Mouse (Mus musculus) erythroblast, adult 5-6 weeks (primary cell): ENCODE results near the gene Pck2. TPM values are rescaled to one million over a fixed set of nuclear protein-coding genes. Genes with fewer than 3 reads are reported as not detected.

Source experiments
- ATAC-seq: replicated peaks from 2 replicates; pipeline ENCODE4 v1.8.0; 2016; ENCODE audit warnings: moderate number of reproducible peaks, mild to moderate bottlenecking, moderate TSS enrichment, inconsistent platforms; ENCODE audit not compliant: poor library complexity, low FRiP score, severe bottlenecking
- total RNA-seq, 2 experiments: library from RNA; stranded (forward) in 1 of 2; stranded (reverse) in 1 of 2; fragments of 150-400 nt in 1 of 2; fragments of 200-764, 138-1000 nt in 1 of 2; gene quantifications; 2 replicates each; pipeline versions ENCODE4 v1.2.3 to v1.2.4; 2015 to 2017; ENCODE audit warnings: low replicate concordance in 2 of 2

Gene Pck2
- total RNA-seq, 2 experiments from 2014 or later: 20.4 to 60.3 TPM

DNA sequence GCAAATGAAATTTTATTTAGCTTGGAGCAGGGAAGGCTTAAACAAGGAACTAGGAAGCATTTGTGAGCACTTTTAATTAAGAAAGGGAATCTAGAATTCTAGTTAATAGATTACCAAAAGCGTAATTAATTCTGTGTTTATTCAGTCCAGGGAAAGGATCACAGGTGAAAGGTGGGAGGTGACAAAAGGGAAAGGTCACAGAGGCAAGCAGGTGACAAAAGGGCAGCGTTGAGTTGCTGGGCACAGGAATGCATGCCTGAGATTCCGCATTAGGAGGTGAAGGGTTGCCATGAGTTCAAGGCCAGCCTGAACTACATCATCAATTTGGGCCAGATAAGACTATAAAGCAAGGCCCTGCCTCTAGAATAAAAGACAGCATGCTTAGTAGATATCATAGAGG, 27.4 kb downstream of the Pck2 start:
- no peak for ATAC-seq

DNA sequence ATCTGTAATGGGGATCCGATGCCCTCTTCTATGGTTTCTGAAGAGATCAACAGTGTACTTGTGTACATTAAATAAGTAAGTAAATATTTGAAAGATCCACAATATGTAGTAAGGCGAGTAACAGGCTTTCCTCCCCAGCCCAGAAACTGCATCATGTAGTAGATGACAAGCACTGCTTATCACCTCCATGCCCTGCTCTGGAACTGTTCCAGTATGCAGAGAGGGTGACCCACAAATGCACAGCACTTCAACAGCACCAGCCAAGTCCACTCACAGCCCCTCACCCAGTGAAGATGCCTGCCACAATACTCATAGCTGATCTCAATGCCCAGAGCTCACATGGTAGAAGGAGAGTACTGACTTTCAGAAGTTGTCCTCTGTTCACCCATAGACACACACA, 30.5 kb downstream of the Pck2 start:
- peak; percentile 34; the same call in 1 of the 2 replicates for ATAC-seq

DNA sequence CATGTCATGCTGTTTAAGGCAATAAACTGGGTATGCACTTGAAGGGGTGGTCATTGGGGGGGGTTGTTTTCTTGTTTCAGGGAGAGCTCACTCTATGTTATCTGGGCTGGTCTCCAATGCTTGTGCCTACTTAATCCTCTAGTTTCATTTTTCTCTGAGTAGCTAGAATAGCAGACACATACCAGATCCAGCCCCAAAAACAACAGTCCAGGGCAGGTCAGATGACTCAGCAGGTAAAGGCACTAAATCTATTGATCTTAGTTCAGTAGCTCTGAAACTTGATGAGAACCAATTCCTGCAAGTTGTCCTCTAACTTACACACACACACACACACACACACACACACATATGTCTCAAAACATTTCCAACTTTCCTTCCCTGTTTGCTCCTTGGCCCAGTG, 31.7 kb downstream of the Pck2 start:
- no peak for ATAC-seq

DNA sequence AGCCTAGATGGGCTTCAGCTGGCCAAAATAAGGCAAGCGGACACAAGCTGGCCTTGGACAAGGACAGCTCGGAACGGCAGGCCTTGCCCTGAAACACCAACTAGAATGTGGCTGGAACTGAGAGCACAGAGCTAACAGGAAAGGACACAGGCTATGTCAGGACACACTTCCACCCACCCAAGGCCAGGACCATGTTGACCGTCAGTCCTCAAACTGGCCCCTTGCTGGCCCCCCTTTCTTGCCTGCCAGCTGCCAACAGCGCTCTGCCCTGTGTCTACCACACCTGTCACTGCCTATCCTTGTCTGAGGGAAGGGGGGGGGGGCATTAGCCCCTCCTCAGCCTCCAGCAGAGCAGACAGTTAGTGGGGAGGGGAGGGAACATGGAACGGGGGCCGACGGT, 35.2 kb downstream of the Pck2 start, which contains the start of gene Fitm1:
Gene Fitm1, plus strand, starts transcription at position 316 of the 400 bp plus-strand sequence.
- ATAC-seq: no peak

DNA sequence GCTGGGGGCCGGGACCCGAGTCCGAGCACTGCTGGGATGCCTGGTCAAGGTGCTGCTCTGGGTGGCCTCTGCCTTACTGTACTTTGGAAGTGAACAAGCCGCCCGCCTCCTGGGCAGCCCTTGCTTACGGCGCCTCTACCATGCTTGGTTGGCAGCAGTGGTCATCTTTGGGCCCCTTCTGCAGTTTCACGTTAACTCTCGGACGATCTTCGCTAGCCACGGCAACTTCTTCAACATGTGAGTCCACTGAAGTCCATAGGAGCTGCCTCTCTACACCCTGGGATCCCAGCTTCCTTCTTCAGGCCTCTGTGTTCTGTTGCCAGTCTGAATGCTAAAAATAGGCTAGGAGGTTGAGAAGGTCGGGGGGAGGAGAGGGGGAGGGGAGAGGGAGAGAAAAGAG, 35.6 kb downstream of the Pck2 start:
- no peak for ATAC-seq

DNA sequence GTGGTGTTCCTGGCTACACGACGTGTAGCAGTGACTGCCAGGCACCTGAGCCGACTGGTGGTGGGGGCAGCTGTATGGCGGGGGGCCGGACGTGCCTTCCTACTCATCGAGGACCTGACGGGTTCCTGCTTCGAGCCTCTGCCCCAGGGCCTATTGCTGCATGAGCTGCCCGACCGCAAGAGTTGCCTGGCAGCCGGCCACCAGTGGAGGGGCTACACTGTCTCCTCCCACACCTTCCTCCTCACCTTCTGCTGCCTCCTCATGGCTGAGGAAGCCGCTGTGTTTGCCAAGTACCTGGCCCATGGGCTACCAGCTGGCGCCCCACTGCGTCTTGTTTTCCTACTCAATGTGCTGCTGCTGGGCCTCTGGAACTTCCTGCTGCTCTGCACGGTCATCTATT, 36.3 kb downstream of the Pck2 start:
- ATAC-seq: no peak

DNA sequence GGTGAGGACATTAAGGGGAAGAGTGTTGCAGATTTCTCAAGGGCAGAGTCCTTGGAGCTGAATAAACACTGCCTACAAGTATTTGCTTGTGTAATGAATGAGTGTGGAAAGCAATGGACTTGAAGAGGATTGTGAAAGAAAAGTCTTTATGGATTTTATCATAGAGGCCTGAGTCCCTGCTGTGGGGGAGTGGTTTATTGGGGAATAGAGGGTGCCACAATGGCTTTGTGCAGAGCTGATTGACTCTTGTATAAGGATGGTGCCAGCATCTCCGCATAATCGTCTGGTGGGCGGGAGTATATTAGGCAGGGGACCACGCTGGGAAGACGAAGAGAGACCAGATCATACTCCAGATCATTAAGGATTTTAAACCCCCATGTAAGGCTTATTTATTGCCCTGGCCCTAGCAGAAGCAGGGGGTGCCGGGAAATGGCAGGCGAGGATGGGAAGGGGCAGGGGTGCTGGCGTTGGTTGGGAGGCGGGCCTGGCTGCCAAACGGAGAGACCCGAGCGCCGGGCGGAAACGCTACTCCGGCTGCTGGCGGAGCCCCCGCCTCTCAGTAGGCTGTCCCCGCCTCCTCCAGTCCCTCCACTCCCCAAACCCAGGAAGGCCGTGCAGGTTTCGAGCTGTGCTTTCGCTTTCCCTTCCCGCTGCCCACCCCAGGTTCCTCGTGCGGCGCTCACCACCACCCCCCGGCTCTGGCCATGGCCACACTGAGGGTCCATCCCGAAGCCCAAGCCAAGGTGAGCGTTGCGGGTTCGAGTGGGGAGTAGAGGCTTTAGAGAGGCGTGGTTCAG, 38.0 kb downstream of the Pck2 start, which contains the start of gene Psme1:
Gene Psme1, plus strand, starts transcription at position 253 of the 797 bp plus-strand sequence.
- peak; percentile 78 for ATAC-seq

DNA sequence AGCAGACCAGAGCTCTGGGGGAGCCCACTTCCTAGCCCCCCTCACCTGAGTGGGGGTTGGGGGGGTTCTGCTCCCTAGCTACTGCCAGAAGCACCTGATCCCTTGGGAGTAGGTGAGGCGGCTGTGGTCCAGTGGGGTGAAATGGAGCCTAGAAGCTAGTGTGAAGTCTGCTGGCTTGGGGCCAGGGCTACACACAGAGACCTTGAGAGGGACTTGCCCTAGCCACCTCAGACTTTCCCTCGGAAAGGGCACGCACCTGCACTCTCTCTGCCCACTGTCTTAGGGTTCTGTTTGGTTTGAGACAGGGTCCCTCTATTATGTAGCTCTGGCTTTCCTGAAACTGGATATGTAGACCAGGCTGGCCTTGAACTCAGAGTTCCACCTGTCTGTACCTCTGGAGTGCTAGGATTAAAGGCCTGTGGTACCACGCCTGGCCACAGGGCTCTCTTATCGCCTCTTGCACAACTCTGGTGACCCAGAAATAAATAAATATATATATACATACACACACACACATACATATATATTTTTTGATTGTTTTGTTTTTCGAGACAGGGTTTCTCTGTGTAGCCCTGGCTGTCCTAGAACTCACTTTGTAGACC, 38.7 kb downstream of the Pck2 start:
- peak; percentile 62 for ATAC-seq

DNA sequence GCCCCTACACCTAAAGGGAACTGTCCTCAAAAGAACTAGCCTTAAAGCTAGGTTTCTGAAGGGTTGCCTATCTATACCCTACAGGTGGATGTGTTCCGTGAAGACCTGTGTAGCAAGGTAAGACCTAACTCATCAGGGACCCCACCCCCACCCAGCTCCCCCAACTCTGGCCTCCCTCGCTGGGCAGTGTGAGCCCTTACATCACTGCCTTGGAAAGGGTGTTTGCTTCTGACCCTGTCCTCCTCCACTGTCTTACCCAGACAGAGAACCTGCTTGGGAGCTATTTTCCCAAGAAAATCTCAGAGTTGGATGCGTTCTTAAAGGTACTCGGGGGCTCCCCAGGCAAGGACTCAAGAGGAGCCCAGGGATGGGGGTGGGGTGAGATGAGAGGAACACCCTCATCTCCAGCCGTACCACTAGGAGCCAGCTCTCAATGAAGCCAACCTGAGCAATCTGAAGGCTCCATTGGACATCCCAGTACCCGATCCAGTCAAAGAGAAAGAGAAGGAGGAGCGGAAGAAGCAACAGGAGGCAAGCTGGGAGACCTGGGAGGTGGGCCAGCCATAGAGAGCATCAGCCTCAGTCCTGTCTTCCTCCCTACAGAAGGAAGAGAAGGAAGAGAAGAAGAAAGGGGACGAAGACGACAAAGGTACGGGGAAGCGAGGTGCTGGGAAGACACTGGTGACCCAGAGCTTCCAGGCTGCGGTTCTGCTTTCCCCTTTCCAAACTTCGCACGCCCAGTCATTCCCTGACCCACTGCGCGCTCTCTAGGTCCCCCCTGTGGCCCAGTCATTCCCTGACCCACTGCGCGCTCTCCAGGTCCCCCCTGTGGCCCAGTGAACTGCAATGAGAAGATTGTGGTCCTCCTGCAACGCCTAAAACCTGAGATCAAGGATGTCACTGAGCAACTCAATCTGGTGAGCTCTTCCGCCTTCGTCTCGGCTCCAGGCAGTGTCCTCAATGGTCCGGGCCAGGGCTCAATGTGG, 39.7 kb downstream of the Pck2 start:
- no peak for ATAC-seq

DNA sequence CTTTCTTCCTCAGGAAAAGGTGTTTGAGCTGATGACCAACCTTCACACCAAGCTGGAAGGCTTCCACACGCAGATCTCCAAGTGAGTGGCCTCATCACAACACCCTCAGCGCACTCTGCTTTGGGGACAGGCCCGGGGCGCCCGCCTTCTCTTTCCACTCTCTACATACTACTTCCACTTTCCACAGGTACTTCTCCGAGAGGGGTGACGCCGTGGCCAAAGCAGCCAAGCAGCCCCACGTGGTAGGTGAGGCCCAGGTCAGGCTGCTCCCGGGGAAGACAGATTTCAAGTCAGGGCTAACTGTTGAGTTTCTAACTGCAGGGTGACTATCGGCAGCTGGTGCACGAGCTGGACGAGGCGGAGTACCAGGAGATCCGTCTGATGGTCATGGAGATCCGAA, 40.7 kb downstream of the Pck2 start:
- ATAC-seq: no peak

DNA sequence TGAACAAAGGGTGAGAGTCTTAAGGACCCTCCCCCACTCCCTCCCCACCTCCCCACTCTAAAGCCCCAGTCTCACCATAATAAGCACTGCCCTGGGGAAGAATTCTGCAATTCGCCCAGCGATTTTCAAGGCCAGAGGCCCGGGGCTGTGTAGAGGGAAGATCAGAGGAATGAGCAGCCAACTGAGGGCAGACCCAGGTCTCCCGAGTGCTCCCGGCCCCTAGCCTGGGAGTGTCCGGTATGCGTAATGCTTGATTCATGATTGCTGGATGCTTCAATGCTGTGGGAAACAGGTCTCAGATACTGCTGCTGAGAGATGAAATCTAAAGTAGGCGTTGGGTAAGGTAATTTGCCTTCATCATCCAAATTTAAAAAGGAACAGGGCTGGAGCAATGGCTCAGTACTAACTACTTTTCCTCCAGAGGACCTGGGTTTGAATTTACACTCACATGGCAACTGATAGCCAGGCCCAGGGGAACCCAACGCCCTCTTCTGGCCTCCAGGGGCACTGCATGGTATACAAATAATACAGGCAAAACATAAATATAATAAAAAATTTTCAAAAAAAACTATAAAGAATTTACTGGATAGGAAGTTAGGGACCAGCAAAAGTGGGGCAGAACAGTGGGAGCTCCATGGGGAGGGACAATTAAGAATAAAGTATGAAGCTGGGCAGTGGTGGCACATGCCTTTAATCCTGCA, 42.1 kb downstream of the Pck2 start:
- no peak for ATAC-seq

DNA sequence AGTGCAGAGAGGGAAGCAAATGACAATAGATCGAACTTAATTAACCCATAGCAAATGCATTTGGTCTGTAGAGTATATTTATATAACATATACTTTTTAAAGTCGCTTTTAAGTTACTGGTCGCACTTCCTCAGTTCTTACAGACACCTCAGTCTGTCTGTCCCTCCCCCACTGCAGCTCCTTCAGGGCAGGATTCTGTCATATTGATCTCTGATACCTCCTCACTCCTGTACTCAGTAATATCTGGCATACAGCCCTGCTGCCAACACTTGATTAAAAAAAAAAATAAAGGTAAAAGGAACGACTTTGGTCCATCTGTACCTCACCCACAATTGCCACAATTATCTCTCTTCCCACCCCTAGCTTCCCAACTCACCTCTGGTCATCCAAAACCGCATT, 44.2 kb downstream of the Pck2 start:
- ATAC-seq: no peak

DNA sequence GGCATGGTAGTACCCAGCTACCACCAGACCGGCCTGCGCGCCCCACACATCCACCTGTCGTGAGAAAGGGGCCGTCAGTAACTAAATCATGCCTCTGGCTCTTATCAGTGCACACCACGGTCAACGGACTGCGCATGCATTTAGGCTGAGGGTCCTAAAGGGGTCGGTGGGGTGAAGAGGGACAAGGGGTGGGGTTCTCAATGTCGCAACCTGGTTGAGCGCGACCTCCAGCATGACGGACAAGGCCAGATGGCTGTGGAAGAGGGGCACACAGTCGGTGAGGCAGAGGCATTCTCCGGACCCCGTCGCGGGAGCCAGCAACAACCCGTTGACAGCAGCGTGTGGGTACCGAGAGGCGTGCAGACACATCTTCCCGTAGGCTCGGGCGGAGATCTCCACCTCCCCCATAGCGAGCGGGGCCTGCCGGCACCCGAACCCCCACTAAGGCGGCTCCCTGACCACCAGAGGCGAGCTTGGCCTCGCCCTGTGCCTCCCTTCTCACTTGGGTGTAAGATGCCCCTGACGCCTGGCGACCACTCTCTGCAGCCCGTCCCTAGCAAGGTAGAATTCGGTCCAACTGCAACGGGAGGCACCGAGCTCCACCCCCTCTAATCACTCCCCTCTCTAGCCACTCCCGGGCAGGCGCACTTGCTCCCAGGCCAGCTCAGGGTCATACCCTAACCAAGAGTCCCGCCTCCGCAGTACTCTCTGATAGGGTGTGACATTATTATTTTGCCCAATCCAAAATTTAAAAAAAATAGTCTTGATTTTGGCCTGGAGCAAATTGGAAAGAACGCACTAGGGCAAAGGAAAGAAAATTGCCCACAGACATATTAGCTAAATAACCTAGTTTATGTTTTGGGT, 44.9 kb downstream of the Pck2 start, which contains the start of gene Emc9:
Gene Emc9, minus strand, starts transcription at position 601 of the 864 bp plus-strand sequence.
- peak; percentile 90 for ATAC-seq

DNA sequence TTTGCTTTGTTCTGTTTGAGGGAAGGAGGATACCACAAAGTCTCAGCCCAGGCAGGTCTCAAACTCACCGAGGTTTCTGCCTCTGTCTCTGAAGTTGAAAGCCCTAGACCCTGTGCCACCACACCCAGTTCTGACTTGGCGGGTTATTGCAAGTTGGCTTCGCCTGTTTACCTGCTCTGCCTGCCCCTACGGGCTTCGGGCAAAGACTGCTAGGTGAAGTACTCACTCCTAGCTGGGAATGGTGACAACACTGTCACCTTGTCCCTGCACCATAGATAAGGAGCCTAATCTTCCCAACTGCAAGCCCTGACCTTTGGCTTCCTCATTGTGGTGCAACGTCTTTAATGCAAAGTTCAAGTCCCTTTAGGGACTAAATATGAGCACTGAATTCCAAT, 45.5 kb downstream of the Pck2 start:
- peak; percentile 29 for ATAC-seq

DNA sequence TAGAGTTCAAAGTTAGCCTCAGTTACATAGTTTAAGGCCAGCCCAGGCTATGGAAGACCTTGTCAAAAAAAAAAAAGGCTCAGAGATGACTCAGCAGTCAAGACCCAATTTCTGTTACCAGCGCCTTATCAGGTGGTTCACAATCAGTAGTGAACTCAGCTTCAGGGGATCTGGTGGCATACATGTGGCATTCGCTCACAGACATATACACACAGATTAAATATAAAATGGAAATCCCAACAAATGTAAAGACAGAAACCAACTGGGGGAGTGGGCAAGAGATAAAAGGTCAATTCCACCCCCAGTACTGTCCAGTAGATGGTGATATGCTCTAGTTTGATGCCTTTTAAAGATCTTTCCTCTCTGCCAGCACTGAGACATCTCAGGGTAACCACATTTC, 46.1 kb downstream of the Pck2 start:
- peak; percentile 43 for ATAC-seq

DNA sequence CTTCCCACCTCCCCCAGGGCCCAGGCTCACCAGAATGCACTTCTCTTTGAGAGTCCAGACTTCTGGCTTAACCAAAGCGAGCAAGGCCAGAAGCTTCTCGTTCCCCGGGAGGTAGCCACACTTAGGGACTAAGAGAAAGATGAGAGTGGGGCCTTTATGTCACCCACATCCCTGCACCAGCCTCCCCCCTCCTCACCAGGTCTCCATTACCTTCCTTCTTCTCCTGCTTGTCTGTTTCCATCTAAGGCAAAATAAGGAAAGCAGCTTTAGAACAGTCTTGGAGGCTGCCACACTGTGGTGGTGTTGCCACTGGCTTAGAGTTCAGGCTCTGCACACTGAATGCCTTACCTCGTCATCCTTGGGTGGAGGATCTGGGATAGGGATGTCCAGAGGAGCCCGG, 49.2 kb downstream of the Pck2 start:
- no peak for ATAC-seq

DNA sequence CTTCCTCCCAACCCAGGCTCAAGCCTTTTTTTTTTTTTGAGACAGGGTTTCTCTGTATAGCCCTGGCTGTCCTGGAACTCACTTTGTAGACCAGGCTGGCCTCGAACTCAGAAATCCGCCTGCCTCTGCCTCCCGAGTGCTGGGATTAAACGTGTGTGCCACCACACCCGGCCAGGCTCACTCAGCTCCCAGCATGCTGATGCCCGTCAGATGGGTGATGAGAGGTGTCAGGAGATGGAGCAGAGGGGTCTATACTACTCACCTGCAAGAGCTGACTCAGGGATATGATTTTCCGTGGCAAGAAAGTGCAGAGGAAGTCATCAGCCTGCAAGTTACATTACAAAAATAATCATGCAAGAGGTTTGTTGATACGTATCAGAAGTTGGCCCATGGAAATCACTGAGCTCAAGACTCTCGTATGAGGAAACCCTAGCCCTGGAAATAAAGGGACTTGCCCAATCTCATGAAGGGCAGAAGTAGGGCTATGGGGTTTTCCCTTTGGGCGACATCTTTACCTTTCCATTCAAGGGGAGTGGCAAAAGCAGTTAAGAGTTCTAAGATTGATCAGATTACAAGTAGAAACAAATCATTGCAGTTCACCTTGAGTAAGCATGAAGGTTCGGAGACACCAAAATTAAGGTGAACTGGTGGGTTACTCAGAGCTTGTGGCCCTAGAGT, 49.8 kb downstream of the Pck2 start:
- no peak for ATAC-seq

DNA sequence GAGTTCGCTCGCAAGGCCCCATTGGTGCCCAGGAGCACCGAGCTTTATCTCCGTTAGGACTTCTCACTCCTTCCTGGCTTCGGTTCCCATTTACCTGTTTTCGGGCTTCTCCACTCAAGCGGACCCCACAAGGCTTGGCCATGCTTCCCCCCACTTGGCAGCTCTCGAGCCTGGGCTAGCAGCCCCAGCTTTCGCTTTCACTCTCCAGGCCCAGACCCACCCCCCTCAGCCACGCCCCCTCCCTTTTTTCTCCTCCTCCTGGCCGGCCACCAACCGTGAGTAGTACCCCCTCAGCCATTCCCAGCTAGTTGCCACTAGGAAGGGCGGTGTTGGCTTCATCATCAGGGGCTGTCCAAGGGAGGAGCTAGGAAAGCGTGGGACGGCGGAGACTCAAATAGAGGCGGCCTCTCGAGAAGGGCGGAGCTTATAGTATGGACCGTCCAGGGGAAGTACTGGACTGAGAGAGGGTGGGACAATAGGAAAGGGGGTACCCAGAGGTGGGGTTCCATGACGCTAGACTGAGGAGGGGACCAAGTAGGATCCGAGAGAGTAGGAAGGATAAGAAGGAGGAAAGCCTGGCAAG, 50.8 kb downstream of the Pck2 start, which contains the start of gene Psme2:
Gene Psme2, minus strand, starts transcription at position 366 of the 583 bp plus-strand sequence.
- peak; percentile 82 for ATAC-seq
